Mouse (Mus musculus) myocyte (in vitro differentiated cells): ENCODE measurements around the gene Clic1. TPM values are rescaled to one million over a fixed set of nuclear protein-coding genes. Genes with fewer than 3 reads are reported as not detected.

Source experiments
- H3K27me3 ChIP-seq: one replicate; pipeline ENCODE4 v1.6.1; 2011; ENCODE audit not compliant: control insufficient read depth, insufficient read depth, insufficient read length
- H3K36me3 ChIP-seq: one replicate; pipeline ENCODE4 v1.6.1; 2011; ENCODE audit not compliant: control insufficient read depth, insufficient read depth
- H3K4me2 ChIP-seq: one replicate; pipeline ENCODE4 v1.6.1; 2011; ENCODE audit warnings: low read depth, control low read depth
- H3K4me3 ChIP-seq: one replicate; pipeline ENCODE4 v1.5.1; 2011; ENCODE audit warnings: mild to moderate bottlenecking, control low read depth, moderate library complexity
- H3K79me2 ChIP-seq: one replicate; pipeline ENCODE4 v1.6.1; 2011; ENCODE audit not compliant: control insufficient read depth, insufficient read depth
- H3ac ChIP-seq: one replicate; pipeline ENCODE4 v1.6.1; 2011; ENCODE audit not compliant: control insufficient read depth, insufficient read length
- CEBPB ChIP-seq: IDR thresholded peaks from 2 replicates; pipeline ENCODE4 v1.6.1; 2011; ENCODE audit warnings: mild to moderate bottlenecking, moderate library complexity; ENCODE audit not compliant: poor library complexity, insufficient read depth, severe bottlenecking
- E2F4 ChIP-seq: IDR thresholded peaks from one replicate; pipeline ENCODE4 v1.6.1; 2011; ENCODE audit warnings: mild to moderate bottlenecking, control low read depth, moderate library complexity; ENCODE audit not compliant: insufficient read depth
- MAX ChIP-seq: IDR thresholded peaks from one replicate; pipeline ENCODE4 v1.6.1; 2011; ENCODE audit warnings: low read depth, mild to moderate bottlenecking, control low read depth
- MYOD1 ChIP-seq, 3 experiments: IDR thresholded peaks; one replicate each; pipeline ENCODE4 v1.6.1; 2011; ENCODE audit warnings: control low read depth in 2 of 3, low read depth in 2 of 3, mild to moderate bottlenecking in 2 of 3, moderate library complexity in 1 of 3; ENCODE audit not compliant: insufficient read length in 2 of 3, control insufficient read depth in 1 of 3
- MYOG ChIP-seq, 3 experiments: IDR thresholded peaks; one replicate each; pipeline ENCODE4 v1.6.1; 2011; ENCODE audit warnings: control low read depth in 2 of 3, low read depth in 2 of 3, mild to moderate bottlenecking in 2 of 3; ENCODE audit not compliant: insufficient read length in 2 of 3, control insufficient read depth in 1 of 3, insufficient read depth in 1 of 3
- POLR2A ChIP-seq: IDR thresholded peaks from one replicate; pipeline ENCODE4 v1.6.1; 2011; ENCODE audit warnings: low read depth, mild to moderate bottlenecking, control low read depth, moderate library complexity; ENCODE audit not compliant: insufficient read length
- POLR2AphosphoS2 ChIP-seq: IDR thresholded peaks from one replicate; pipeline ENCODE4 v1.6.1; 2011; ENCODE audit warnings: low read depth, control low read depth; ENCODE audit not compliant: insufficient read length
- REST ChIP-seq: IDR thresholded peaks from one replicate; pipeline ENCODE4 v1.6.1; 2011; ENCODE audit warnings: mild to moderate bottlenecking, control low read depth, moderate library complexity; ENCODE audit not compliant: insufficient read depth, insufficient read length
- SRF ChIP-seq: IDR thresholded peaks from one replicate; pipeline ENCODE4 v1.6.1; 2011; ENCODE audit warnings: low read depth; ENCODE audit not compliant: control insufficient read depth, insufficient read length
- TCF12 ChIP-seq: IDR thresholded peaks from one replicate; pipeline ENCODE4 v1.6.1; 2011; ENCODE audit warnings: mild to moderate bottlenecking, control low read depth; ENCODE audit not compliant: poor library complexity, insufficient read depth, severe bottlenecking
- TCF3 ChIP-seq: IDR thresholded peaks from one replicate; pipeline ENCODE4 v1.6.1; 2011; ENCODE audit warnings: low read depth, control low read depth; ENCODE audit not compliant: insufficient read length
- USF1 ChIP-seq: IDR thresholded peaks from one replicate; pipeline ENCODE4 v1.6.1; 2011; ENCODE audit warnings: low read depth, mild to moderate bottlenecking, control low read depth, moderate library complexity
- polyA plus RNA-seq: library from polyadenylated mRNA; unstranded; fragments of >200 nt; fragmentation: generic; extraction: Trizol; gene quantifications from one replicate; pipeline ENCODE4 v1.2.1, GENCODE M21; 2012; ENCODE audit warnings: missing spikeins

Gene Clic1
- polyA plus RNA-seq, 1 experiment, result 412 TPM

- no peak overlapping the region for H3K4me2 ChIP-seq
- no peak overlapping the region for H3ac ChIP-seq
- H3K27me3 ChIP-seq, result no peaks in the 10 kb centered on the region
- H3K36me3 ChIP-seq, result no peaks in the 10 kb centered on the region
- H3K79me2 ChIP-seq, result no peaks in the 10 kb centered on the region
- H3K4me3 ChIP-seq, result no peak overlapping the region
- TF ChIP-seq POLR2A, result no peak
- TF ChIP-seq USF1, result no peak
- TF ChIP-seq MYOG (IDR thresholded peaks at IDR 0.05; ENCODE audit: control insufficient read depth in 1 of 3, insufficient read depth in 1 of 3, insufficient read length in 2 of 3, low read depth in 2 of 3), result peak in 1 of 3 experiments; percentile 5
- peak in 1 of 3 experiments; percentile 12 for TF ChIP-seq MYOD1 (IDR thresholded peaks at IDR 0.05; ENCODE audit: control insufficient read depth in 1 of 3, insufficient read length in 2 of 3, low read depth in 2 of 3)
- TF ChIP-seq TCF12, result no peak
- TF ChIP-seq E2F4, result no peak
- TF ChIP-seq POLR2AphosphoS2, result no peak
- TF ChIP-seq CEBPB, result no peak
- TF ChIP-seq MAX, result no peak
- TF ChIP-seq REST, result no peak
- no peak for TF ChIP-seq TCF3
- no peak for TF ChIP-seq SRF
These were observed 21.7 kb downstream of the Clic1 start for GRCm38 (mm10) chr17:35071454-35071853.

DNA sequence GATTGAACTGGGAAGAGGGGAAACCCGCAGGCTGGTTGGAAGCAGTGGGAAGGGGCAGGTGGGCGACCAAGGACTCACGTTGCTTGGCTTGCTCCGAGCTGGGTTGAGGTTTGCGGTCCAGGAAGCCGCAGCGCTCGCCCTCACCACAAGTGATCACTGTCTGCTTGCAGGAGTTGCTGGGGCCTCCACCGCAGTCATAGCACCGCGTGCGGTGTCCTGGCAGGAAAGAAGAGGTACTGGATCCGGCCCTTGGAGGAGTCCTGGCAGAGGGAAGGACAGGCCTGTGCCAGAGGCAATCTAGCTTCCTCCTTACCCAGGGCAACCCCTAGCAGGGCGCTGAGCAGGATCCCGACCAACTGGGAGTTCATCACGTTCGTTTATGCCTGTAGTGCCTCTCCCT, 24.3 kb downstream of the Clic1 start:
- Histone ChIP-seq H3K27me3 (peaks cover 9% of the 10 kb centered on the region), H3K79me2 (no peaks in the 10 kb centered on the region), H3K4me2 (no peak overlapping the region), H3K36me3 (no peaks in the 10 kb centered on the region), H3ac (no peak overlapping the region), H3K4me3 (no peak overlapping the region)
- TF ChIP-seq POLR2A, result no peak
- TF ChIP-seq CEBPB, result no peak
- TF ChIP-seq MYOD1 (IDR thresholded peaks at IDR 0.05; ENCODE audit: control insufficient read depth in 1 of 3, insufficient read length in 2 of 3, low read depth in 2 of 3), result no peak
- no peak for TF ChIP-seq TCF3
- no peak for TF ChIP-seq TCF12
- TF ChIP-seq SRF, result no peak
- no peak for TF ChIP-seq E2F4
- no peak for TF ChIP-seq MAX
- no peak for TF ChIP-seq REST
- no peak for TF ChIP-seq POLR2AphosphoS2
- no peak for TF ChIP-seq MYOG (IDR thresholded peaks at IDR 0.05; ENCODE audit: control insufficient read depth in 1 of 3, insufficient read depth in 1 of 3, insufficient read length in 2 of 3, low read depth in 2 of 3)
- no peak for TF ChIP-seq USF1

DNA sequence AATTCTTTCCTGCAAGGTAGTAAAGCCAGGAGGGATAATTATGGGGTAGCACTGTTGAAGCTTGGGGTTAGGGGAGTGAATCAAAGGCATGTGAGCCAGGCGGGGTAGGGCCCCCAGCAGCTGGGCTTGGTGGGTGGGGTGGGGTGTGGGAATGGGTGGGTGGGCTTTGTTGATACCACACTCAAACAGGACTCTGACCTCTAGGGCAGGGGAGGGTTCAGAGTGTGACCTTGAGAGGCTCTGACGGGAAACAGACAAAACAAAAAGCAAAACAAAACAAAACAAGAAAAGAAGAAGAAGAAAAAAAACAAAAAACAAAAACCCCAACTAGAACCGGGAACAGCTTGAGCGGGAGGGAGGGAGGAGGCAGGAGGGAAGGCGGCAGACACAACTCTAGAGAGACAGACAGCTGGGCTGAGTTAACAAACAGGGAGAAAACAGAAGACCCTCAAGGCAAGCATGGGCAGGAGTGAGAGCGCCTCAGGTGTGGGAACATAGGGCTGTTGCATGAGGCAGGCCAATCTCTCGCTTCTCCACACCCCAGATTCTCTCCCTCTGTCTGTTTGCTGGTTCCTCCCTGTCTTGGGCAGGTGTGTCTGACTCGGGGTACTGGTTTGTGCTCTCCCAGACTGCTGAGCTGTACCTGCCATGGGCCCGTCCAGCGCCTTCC, 26.9 kb downstream of the Clic1 start, which contains the start of gene Ly6g6e:
Gene Ly6g6e, plus strand, starts transcription at position 396 of the 670 bp plus-strand sequence.
- Histone ChIP-seq H3ac (no peak within 1 kb of the TSS), H3K79me2 (no peaks in the 10 kb centered on the region), H3K36me3 (no peaks in the 10 kb centered on the region), H3K4me2 (no peak within 1 kb of the TSS), H3K27me3 (peaks cover 9% of the 10 kb centered on the region), H3K4me3 (no peak within 1 kb of the TSS)
- TF ChIP-seq MYOD1 (IDR thresholded peaks at IDR 0.05; ENCODE audit: control insufficient read depth in 1 of 3, insufficient read length in 2 of 3, low read depth in 2 of 3) (no peak), USF1 (no peak)

DNA sequence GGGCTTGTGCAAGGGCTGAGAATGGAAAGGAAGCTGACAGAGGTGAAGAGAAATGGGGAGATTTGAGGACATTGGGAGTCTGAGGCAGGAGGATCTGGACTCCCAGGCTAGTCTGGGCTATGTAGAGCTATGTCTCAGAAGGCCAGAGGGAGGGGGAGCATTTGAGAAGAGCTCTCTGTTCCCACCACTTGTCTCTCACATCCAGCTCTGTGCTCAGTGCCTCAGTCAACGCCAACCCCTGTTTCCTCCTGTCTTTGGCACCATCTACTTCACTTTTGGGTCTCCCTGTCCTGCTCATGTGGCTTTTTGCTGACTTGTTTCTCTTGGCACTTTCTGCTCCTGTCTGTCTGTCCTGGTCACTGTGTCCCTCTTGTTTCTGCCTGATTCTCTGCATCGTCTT, 27.5 kb downstream of the Clic1 start:
- Histone ChIP-seq H3K27me3 (peaks cover 9% of the 10 kb centered on the region), H3K4me2 (no peak overlapping the region), H3K4me3 (no peak overlapping the region), H3K36me3 (no peaks in the 10 kb centered on the region), H3ac (no peak overlapping the region), H3K79me2 (no peaks in the 10 kb centered on the region)
- no peak for TF ChIP-seq TCF3
- no peak for TF ChIP-seq MYOG (IDR thresholded peaks at IDR 0.05; ENCODE audit: control insufficient read depth in 1 of 3, insufficient read depth in 1 of 3, insufficient read length in 2 of 3, low read depth in 2 of 3)
- TF ChIP-seq USF1, result no peak
- no peak for TF ChIP-seq MAX
- no peak for TF ChIP-seq E2F4
- no peak for TF ChIP-seq POLR2AphosphoS2
- TF ChIP-seq POLR2A, result no peak
- TF ChIP-seq CEBPB, result no peak
- no peak for TF ChIP-seq MYOD1 (IDR thresholded peaks at IDR 0.05; ENCODE audit: control insufficient read depth in 1 of 3, insufficient read length in 2 of 3, low read depth in 2 of 3)
- no peak for TF ChIP-seq TCF12
- no peak for TF ChIP-seq SRF
- no peak for TF ChIP-seq REST

DNA sequence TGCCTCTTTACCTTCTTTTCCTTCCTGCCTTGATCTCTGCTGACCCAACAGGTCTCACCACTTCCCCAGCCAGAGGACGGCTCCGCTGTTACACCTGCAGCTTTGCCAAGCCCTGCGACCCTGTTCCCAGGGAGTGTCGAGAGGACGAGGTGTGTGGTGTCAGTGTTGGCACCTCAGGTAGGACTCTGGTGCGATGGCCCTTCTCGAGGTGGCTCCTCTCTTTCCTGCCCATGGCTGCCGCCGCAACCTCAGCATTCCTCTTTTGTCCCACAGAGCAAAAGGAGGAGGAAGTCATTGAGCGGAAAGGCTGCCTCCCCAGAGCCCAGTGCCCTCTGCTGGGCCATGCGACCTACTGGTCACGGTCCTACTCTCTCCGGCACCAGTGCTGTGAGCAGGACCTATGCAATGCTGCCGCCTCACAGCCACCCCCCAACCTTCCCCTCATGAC, 28.0 kb downstream of the Clic1 start, which contains the start of gene Ly6g6d:
Gene Ly6g6d, minus strand, starts transcription at position 280 of the 448 bp plus-strand sequence.
- no peak within 1 kb of the TSS for H3ac ChIP-seq
- no peak within 1 kb of the TSS for H3K4me3 ChIP-seq
- H3K27me3 ChIP-seq, result peaks cover 11% of the 10 kb centered on the region
- no peak within 1 kb of the TSS for H3K4me2 ChIP-seq
- TF ChIP-seq POLR2AphosphoS2 (no peak), POLR2A (no peak), MYOG (IDR thresholded peaks at IDR 0.05; ENCODE audit: control insufficient read depth in 1 of 3, insufficient read depth in 1 of 3, insufficient read length in 2 of 3, low read depth in 2 of 3) (no peak), E2F4 (no peak), CEBPB (no peak), TCF3 (no peak), MYOD1 (IDR thresholded peaks at IDR 0.05; ENCODE audit: control insufficient read depth in 1 of 3, insufficient read length in 2 of 3, low read depth in 2 of 3) (no peak), MAX (no peak), TCF12 (no peak), SRF (no peak), USF1 (no peak), REST (no peak)
- no peaks in the 10 kb centered on the region for H3K79me2 ChIP-seq
- no peaks in the 10 kb centered on the region for H3K36me3 ChIP-seq
